Mouse (Mus musculus): Measurements from ENCODE around the gene Tac2.
"Not testable (repeated sequence)": the region's sequence is repeated elsewhere in the genome, so short reads cannot be mapped to it uniquely, and the experiment has no call there.

Tac2 gene

GRCm38 (mm10) chr10:127755770-127756468 lies 31.6 kb downstream of the Tac2 start:
- DNase-seq (ENCODE audit: low spot score in 2 of 2): no peak

- no peak for DNase-seq (ENCODE audit: low spot score in 2 of 2)
Observed at GRCm38 (mm10) chr10:127759181-127760110, 35.2 kb downstream of the Tac2 start, which contains the start of the genes Rdh1 and Rdh16f1. Rdh1 (plus strand) TSS chr10:127759721. Rdh16f1 (plus strand) TSS chr10:127759787.

- not testable (repeated sequence) for DNase-seq (ENCODE audit: low spot score in 2 of 2)
Observed at GRCm38 (mm10) chr10:127762926-127763325, 38.6 kb downstream of the Tac2 start.

- DNase-seq (ENCODE audit: low spot score in 2 of 2): no peak
Observed at GRCm38 (mm10) chr10:127763914-127764680, 39.8 kb downstream of the Tac2 start.

GRCm38 (mm10) chr10:127766564-127766963 lies 42.3 kb downstream of the Tac2 start:
- no peak for DNase-seq (ENCODE audit: low spot score in 2 of 2)

GRCm38 (mm10) chr10:127776011-127776410 lies 51.7 kb downstream of the Tac2 start, which contains the start of gene Rdh9:
Rdh9 (plus strand) TSS chr10:127776386.
- DNase-seq (ENCODE audit: low spot score in 2 of 2): no peak
